Mouse (Mus musculus): ENCODE results near the gene Dsn1. TPM values are rescaled to one million over a fixed set of nuclear protein-coding genes. Genes with fewer than 3 reads are reported as not detected.
A peak's percentile ranks its signal among the peaks of the same experiment; 100 is the strongest.

Gene Dsn1
- polyA plus RNA-seq, 1 experiment = 4.8 TPM

GRCm38 (mm10) chr2:157007234-157007596 is 261 bp upstream of the Dsn1 start:
- Histone ChIP-seq H3K79me2 (ENCODE audit: control insufficient read depth, insufficient read depth) (peaks cover 10% of the 10 kb centered on the region), H3K27me3 (ENCODE audit: control insufficient read depth, insufficient read depth, insufficient read length) (no peaks in the 10 kb centered on the region), H3K4me2 (ENCODE audit: low read depth) (peak overlapping the region; percentile 70), H3K36me3 (ENCODE audit: control insufficient read depth, insufficient read depth) (peaks cover 7% of the 10 kb centered on the region), H3ac (ENCODE audit: control insufficient read depth, insufficient read length) (peak overlapping the region; percentile 14), H3K4me3 (peak overlapping the region; percentile 60)
- TF ChIP-seq TCF12 (IDR thresholded peaks at IDR 0.05; ENCODE audit: insufficient read depth, poor library complexity, severe bottlenecking) (no peak), TCF3 (IDR thresholded peaks at IDR 0.05; ENCODE audit: insufficient read length, low read depth) (no peak), POLR2AphosphoS2 (IDR thresholded peaks at IDR 0.05; ENCODE audit: insufficient read length, low read depth) (no peak), POLR2A (IDR thresholded peaks at IDR 0.05; ENCODE audit: insufficient read length, low read depth) (no peak), USF1 (IDR thresholded peaks at IDR 0.05; ENCODE audit: low read depth) (no peak), MYOG (IDR thresholded peaks at IDR 0.05; ENCODE audit: control insufficient read depth in 1 of 3, insufficient read depth in 1 of 3, insufficient read length in 2 of 3, low read depth in 2 of 3) (no peak), E2F4 (IDR thresholded peaks at IDR 0.05; ENCODE audit: insufficient read depth) (no peak), MYOD1 (IDR thresholded peaks at IDR 0.05; ENCODE audit: control insufficient read depth in 1 of 3, insufficient read length in 2 of 3, low read depth in 2 of 3) (no peak), SRF (IDR thresholded peaks at IDR 0.05; ENCODE audit: control insufficient read depth, insufficient read length, low read depth) (no peak), MAX (IDR thresholded peaks at IDR 0.05; ENCODE audit: low read depth) (no peak), REST (IDR thresholded peaks at IDR 0.05; ENCODE audit: insufficient read depth, insufficient read length) (no peak), CEBPB (IDR thresholded peaks at IDR 0.05; ENCODE audit: insufficient read depth, poor library complexity, severe bottlenecking) (no peak)

GRCm38 (mm10) chr2:157002321-157002720 is 4.6 kb downstream of the Dsn1 start:
- H3K36me3 ChIP-seq (ENCODE audit: control insufficient read depth, insufficient read depth) = peaks cover 17% of the 10 kb centered on the region
- TF ChIP-seq MAX (IDR thresholded peaks at IDR 0.05; ENCODE audit: low read depth) (no peak), SRF (IDR thresholded peaks at IDR 0.05; ENCODE audit: control insufficient read depth, insufficient read length, low read depth) (no peak), CEBPB (IDR thresholded peaks at IDR 0.05; ENCODE audit: insufficient read depth, poor library complexity, severe bottlenecking) (no peak), MYOG (IDR thresholded peaks at IDR 0.05; ENCODE audit: control insufficient read depth in 1 of 3, insufficient read depth in 1 of 3, insufficient read length in 2 of 3, low read depth in 2 of 3) (no peak), POLR2AphosphoS2 (IDR thresholded peaks at IDR 0.05; ENCODE audit: insufficient read length, low read depth) (no peak), E2F4 (IDR thresholded peaks at IDR 0.05; ENCODE audit: insufficient read depth) (no peak), TCF3 (IDR thresholded peaks at IDR 0.05; ENCODE audit: insufficient read length, low read depth) (no peak), POLR2A (IDR thresholded peaks at IDR 0.05; ENCODE audit: insufficient read length, low read depth) (no peak), TCF12 (IDR thresholded peaks at IDR 0.05; ENCODE audit: insufficient read depth, poor library complexity, severe bottlenecking) (no peak), USF1 (IDR thresholded peaks at IDR 0.05; ENCODE audit: low read depth) (no peak), MYOD1 (IDR thresholded peaks at IDR 0.05; ENCODE audit: control insufficient read depth in 1 of 3, insufficient read length in 2 of 3, low read depth in 2 of 3) (no peak), REST (IDR thresholded peaks at IDR 0.05; ENCODE audit: insufficient read depth, insufficient read length) (no peak)
- no peak overlapping the region for H3ac ChIP-seq (ENCODE audit: control insufficient read depth, insufficient read length)

GRCm38 (mm10) chr2:156998263-156998662 is 8.7 kb downstream of the Dsn1 start:
- Histone ChIP-seq H3K79me2 (ENCODE audit: control insufficient read depth, insufficient read depth) (no peaks in the 10 kb centered on the region), H3K4me3 (no peak overlapping the region), H3ac (ENCODE audit: control insufficient read depth, insufficient read length) (no peak overlapping the region), H3K27me3 (ENCODE audit: control insufficient read depth, insufficient read depth, insufficient read length) (no peaks in the 10 kb centered on the region), H3K4me2 (ENCODE audit: low read depth) (no peak overlapping the region), H3K36me3 (ENCODE audit: control insufficient read depth, insufficient read depth) (peaks cover 21% of the 10 kb centered on the region)
- TF ChIP-seq MYOD1 (IDR thresholded peaks at IDR 0.05; ENCODE audit: control insufficient read depth in 1 of 3, insufficient read length in 2 of 3, low read depth in 2 of 3) (peak in 2 of 3 experiments; percentile 39 to 50), USF1 (IDR thresholded peaks at IDR 0.05; ENCODE audit: low read depth) (no peak), TCF12 (IDR thresholded peaks at IDR 0.05; ENCODE audit: insufficient read depth, poor library complexity, severe bottlenecking) (no peak), POLR2A (IDR thresholded peaks at IDR 0.05; ENCODE audit: insufficient read length, low read depth) (no peak)

More at GRCm38 (mm10) chr2:157002321-157002720, 4.6 kb downstream of the Dsn1 start:
- H3K79me2 ChIP-seq (ENCODE audit: control insufficient read depth, insufficient read depth) = peaks cover 10% of the 10 kb centered on the region
- H3K4me2 ChIP-seq (ENCODE audit: low read depth) = no peak overlapping the region
- H3K27me3 ChIP-seq (ENCODE audit: control insufficient read depth, insufficient read depth, insufficient read length) = no peaks in the 10 kb centered on the region
- no peak overlapping the region for H3K4me3 ChIP-seq

- H3K27me3 ChIP-seq (ENCODE audit: control insufficient read depth, insufficient read depth, insufficient read length) = no peaks in the 10 kb centered on the region
- H3K4me2 ChIP-seq (ENCODE audit: low read depth) = no peak overlapping the region
- peaks cover 21% of the 10 kb centered on the region for H3K36me3 ChIP-seq (ENCODE audit: control insufficient read depth, insufficient read depth)
- no peak overlapping the region for H3K4me3 ChIP-seq
- peaks cover under 1% of the 10 kb centered on the region for H3K79me2 ChIP-seq (ENCODE audit: control insufficient read depth, insufficient read depth)
- no peak overlapping the region for H3ac ChIP-seq (ENCODE audit: control insufficient read depth, insufficient read length)
- TF ChIP-seq USF1 (IDR thresholded peaks at IDR 0.05; ENCODE audit: low read depth) (no peak), CEBPB (IDR thresholded peaks at IDR 0.05; ENCODE audit: insufficient read depth, poor library complexity, severe bottlenecking) (no peak), E2F4 (IDR thresholded peaks at IDR 0.05; ENCODE audit: insufficient read depth) (no peak), POLR2A (IDR thresholded peaks at IDR 0.05; ENCODE audit: insufficient read length, low read depth) (no peak), MAX (IDR thresholded peaks at IDR 0.05; ENCODE audit: low read depth) (no peak), MYOG (IDR thresholded peaks at IDR 0.05; ENCODE audit: control insufficient read depth in 1 of 3, insufficient read depth in 1 of 3, insufficient read length in 2 of 3, low read depth in 2 of 3) (peak in 2 of 3 experiments; percentile 28 to 51), TCF12 (IDR thresholded peaks at IDR 0.05; ENCODE audit: insufficient read depth, poor library complexity, severe bottlenecking) (no peak), POLR2AphosphoS2 (IDR thresholded peaks at IDR 0.05; ENCODE audit: insufficient read length, low read depth) (no peak), TCF3 (IDR thresholded peaks at IDR 0.05; ENCODE audit: insufficient read length, low read depth) (no peak), REST (IDR thresholded peaks at IDR 0.05; ENCODE audit: insufficient read depth, insufficient read length) (no peak), SRF (IDR thresholded peaks at IDR 0.05; ENCODE audit: control insufficient read depth, insufficient read length, low read depth) (no peak), MYOD1 (IDR thresholded peaks at IDR 0.05; ENCODE audit: control insufficient read depth in 1 of 3, insufficient read length in 2 of 3, low read depth in 2 of 3) (peak in 2 of 3 experiments; percentile 25 to 32)
Observed at GRCm38 (mm10) chr2:156996576-156996975, 10.4 kb downstream of the Dsn1 start.
